Mouse (Mus musculus): ENCODE data around the gene Stx6. TPM values are rescaled to one million over a fixed set of nuclear protein-coding genes. Genes with fewer than 3 reads are reported as not detected.

The Stx6 gene
- total RNA-seq, 2 experiments from 2014 or later = 84.5 to 90.1 TPM

DNA sequence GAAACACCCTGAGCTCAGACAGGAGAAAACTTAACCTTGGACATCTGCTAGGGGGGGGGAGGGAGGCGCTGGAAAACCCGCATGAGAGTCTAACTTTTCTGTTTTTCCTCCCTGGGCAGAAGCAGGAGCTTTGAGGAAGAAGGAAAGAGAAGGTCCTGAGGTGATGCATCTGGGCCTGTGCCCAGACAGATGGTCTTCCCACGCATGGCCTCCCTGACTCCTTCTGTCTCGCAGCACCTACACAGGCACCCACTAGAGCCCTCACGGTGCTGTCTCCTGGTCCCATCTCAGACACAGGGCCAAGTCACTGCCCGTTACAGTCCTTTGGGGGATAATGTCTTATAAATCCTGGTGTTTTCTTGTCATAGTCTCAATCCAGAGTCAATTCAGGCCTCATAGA, 74.3 kb downstream of the Stx6 start:
- no peak for DNase-seq (ENCODE audit: low spot score in 2 of 2)

DNA sequence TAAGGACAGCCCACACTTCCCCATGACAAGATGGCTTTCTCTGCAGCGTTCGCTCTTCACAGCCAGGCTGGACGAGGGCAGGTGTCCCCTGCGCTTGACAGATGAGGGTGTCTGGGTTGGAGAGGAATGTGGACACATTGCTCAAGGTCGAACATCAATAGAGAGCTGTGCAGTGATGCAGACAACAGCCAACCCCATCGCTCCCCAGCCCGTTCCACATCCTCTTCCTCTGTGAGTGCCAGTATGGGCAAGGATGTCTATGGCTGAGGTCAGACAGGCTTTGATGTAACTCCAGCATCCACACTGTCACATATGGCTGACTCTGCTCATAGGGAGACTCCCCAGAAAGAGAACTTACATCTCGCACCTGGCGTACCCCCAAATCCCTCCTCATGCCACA, 74.9 kb downstream of the Stx6 start:
- no peak for DNase-seq (ENCODE audit: low spot score in 2 of 2)

DNA sequence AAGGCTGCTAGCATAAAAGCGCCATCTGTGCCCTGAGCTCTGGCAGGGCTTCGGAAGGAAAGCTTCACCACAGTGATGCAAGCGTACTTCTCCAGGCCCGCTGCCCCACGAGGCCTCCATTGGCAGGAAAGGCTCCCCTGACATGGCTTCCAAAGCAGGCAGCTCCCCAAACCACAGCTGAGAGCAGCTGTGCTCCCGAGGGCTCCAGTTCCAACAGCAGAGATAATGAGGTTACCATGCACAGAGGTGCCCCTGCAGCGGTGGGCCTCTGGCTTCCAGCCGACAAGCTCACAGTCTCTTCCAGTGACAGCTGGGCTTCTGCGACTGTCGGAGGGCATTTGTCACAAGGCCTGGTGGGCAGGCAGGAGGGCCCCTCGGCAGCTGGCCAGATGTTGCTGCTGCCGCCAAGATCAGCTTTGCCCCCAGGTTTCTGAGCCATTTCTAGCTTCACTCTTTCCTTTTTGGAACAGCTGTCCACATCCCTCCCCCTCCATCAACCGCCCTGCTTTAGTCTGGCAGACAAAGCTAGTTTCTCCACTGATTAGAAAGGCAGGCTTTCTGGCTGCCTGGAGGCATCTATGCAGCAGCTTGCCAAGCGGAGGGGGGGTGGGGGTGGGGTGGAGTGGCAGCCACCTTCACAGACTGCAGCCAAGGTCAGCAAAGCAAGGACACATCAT, 75.6 kb downstream of the Stx6 start:
- peak; percentile 71 to 75 for DNase-seq (ENCODE audit: low spot score in 2 of 2)

DNA sequence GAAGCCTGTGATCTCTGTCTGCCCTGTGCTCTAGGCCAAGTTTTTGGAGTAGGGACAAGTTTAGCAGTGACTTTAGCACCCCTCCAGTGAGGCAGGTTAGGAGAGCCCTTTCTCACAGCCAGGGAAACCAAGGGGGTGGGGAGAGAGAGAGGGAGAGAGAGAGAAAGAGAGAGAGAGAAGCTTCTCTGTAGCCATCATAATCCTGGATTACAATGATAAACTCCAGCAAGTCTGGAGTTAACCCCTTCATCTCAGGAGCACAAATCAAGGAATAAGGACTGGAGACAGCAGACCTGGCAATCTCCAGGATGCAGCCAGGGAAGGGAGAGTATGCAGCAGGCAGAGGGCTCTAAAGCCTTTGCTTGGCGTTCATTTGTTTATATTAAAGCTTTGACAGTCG, 77.1 kb downstream of the Stx6 start:
- no peak for DNase-seq (ENCODE audit: low spot score in 2 of 2)

DNA sequence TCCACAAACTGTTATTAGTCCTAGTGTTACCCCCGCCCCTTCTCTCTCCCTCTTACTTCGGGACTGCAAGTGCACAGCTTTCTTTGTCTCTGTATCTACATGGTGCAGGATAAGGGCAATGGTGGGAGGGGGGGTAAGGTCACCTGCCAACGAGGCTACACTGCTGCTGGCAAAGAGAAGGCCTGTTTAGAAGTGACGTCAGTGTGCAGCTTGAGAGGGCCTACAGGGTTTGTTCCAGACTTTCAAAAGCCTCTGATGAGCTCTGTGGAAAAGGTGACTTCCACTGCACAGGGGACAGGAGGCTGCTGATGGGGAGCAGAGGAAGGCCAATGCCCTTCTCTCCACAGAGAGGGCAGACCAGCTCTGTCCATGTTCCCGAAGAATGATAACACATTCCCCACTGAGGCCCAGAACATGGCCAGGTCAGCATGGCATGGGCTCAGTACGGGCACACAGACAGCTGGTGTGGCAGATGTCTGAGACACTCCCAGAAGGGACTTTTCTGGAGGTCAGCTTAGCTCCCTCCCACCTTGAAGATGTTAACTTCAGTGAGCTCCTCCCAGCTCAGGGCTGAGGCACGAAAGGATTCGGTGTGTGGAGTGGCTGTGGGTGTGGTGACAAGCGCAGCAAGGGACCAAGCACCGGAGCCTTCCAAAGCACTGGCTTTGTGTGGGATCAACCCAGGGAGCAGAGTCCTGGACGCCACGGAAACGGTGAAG, 78.0 kb downstream of the Stx6 start:
- DNase-seq (ENCODE audit: low spot score in 2 of 2) = peak in 1 of 2 experiments; percentile 15

DNA sequence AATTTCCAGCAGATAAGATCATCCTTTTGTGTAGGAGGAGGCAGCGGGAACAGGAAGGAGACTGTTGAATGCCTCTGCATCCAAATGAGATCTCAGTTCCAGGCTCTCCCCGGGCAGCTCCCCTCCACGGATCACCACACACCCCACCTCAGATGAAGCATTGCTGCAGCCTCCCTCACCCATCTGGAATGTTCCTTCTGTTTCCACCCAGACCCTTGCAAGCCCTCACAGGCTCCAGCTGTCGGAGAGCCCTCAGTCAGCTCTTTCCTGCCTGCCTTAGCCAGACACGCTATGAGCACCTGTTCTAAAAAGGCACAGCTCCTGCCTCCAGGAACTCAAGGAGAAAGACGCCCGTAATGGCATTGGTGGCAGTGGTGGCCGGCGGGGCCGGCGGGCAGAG, 78.9 kb downstream of the Stx6 start:
- peak; percentile 11 to 30 for DNase-seq (ENCODE audit: low spot score in 2 of 2)

DNA sequence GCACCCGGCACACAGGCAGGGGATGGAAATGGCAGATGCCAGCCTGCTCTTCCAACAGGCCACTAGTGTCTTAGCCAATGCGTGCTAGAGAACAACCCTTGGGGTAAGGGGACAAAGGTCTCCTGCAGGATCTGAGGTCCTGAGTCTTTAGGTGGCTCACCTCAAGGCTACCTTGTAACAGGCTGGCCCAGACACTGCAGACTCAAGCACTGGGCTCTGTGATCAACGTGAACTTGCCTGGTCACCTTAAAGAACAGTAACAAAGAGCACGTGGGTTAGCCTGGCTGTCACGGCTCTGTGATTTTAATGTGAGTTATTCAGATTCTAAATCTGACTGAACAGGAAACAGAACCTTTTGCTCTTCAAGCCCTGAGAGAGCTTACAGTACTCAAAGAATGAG, 79.6 kb downstream of the Stx6 start:
- no peak for DNase-seq (ENCODE audit: low spot score in 2 of 2)

DNA sequence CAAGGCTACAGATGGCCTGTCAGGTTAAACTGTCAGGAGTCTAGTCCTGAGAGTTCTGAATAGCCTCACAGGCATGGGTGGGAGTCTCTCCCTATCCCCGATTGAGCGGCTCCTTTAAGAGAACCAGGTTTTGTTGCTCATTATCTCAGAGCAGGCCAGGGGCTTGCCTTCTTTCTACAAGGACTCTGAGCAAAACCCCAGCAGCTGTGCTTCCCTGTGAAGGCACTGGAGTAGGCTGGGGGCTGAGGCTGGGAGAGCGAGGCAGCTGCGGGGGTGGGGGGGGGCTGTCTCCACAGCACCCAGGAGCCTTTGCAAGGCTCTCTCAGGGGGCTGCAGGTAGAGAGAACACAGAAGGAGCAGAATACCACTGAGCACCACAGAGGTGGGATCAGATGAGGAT, 80.7 kb downstream of the Stx6 start:
- DNase-seq (ENCODE audit: low spot score in 2 of 2) = no peak

DNA sequence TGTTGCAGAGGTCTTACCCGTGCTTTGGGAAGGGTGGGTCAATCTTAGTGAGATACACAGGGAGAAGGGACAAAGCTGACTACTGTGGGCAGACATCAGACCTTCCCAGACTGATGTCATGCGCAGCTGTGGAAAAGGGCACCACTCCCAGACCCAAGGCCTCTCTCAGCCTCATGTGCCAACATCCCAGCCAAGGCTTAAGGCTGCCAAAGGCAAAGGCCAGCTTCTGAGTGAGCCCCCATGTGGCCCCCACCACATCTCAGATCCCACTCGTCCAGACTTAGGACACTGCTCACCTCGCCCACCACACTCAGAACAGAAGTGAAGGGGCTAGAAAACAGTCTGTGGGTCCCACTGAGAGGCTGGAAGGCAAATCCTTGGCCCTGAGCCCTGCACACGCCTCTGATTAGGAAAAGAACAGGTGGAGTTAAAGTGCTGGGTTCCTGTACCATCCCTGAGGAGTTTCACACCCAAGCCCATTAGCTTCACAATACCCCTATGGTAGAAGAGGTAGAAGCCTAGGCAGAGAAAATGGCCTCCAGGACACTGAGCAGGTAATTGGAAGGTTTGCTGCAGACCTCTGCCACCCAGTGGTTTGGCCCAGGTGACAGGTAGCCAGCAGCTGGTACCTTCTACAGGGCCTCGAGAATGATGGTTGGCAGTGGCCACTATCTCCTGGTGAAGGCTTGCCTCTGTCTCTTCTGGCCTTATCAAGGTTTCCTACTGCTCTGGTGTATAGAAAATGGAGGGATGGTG, 81.6 kb downstream of the Stx6 start:
- peak in 1 of 2 experiments; percentile 25 for DNase-seq (ENCODE audit: low spot score in 2 of 2)

DNA sequence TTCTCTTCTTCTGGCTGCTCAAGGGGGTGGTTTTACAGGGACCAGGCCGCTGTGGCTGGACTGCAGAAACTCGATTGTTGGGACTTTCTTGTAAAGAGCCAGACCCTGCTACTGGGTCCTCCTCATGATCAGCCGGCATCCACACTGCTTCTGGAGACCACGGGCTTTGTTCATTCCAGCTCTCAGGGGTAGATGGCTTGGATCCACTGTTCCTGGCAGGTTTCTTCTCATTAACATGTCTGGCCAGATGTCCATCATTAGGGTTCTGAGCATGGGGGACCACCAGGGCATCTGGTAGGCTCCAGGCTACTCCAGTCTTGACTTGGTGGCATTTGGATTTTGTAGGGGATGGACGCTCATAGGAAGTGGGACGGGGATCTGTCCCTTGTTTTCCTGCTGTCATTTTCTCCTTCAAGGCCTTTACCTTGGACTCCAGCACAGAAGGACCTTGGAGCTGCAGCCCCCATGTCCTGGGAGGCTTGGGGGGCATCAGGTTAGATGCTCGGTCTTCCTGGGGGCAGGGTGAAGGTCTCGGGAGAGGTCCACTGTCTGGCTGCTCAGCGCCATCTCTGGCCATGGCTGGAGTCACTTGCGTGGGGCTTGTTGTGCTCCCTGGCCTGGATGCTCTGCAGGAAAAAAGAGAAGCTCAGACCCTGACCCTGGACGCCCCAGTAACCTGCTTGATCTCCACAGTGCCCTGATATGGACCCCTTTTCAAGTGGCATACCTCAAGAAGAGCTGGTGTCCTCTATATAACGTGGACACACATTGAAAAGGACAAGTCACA, 83.4 kb downstream of the Stx6 start:
- no peak for DNase-seq (ENCODE audit: low spot score in 2 of 2)

DNA sequence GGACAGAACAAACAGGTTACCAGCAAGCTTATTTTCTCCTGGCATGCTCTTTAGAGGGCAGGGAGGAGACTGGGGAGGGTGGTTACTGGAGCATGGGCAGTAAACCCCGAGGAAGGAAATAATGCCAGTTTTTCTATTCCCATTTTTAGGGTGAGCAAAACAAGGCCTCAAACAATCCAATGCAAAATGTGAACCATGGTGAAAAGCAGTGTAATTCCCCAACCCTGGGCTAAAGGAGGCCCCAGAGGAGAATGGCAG, 83.9 kb downstream of the Stx6 start:
- no peak for DNase-seq (ENCODE audit: low spot score in 2 of 2)

DNA sequence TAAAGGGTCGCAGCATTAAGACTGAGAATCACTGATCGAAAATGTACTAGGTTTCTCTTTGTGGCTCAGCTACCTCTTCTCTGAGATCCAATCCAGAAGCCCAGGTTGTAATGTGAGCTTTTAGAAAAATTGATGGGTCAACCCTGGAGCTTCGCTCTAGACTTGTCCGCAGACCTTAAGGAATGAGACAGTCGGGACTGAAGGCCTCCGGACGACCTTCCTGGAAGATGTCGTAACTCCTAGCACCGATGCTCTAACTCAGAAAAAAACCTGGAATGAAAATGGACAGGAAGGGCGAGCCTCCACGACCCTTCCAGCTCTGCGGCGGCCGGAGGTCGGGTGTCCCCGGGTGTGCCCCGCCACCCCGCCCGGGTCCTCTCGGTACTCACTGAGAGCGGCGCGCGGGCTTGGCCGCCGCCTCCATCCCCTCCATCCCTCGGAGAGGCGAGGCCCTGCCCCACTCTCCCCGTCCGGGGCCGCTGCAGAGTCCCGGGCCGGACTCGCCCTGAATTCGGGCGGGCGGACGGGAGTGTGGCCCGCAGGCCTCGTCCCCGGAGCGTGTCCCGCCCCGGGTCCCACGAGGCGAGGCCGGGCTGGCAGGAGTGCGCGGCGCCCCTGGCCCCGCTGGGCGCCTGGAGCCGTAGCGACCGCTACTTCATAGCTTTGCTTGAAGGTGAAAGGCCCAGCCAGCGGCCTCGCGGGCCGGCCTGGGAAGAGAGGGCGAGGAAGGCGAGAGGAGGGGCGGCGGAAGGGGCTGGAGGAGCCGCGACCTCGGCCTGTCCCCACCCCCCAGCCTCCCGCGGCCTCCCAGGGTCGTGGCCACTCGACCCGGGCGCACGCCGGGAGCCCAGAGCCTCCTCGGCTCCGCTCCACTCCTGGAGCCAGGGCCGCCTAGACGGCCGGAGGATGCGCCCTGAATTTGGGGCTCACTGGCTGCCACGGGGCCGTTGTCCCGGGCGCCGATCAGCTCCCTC, 85.6 kb downstream of the Stx6 start, which contains the start of gene BC034090:
Gene BC034090, minus strand, starts transcription at position 648 of the 974 bp plus-strand sequence.
- DNase-seq (ENCODE audit: low spot score in 2 of 2) = peak in 1 of 2 experiments; percentile 61

DNA sequence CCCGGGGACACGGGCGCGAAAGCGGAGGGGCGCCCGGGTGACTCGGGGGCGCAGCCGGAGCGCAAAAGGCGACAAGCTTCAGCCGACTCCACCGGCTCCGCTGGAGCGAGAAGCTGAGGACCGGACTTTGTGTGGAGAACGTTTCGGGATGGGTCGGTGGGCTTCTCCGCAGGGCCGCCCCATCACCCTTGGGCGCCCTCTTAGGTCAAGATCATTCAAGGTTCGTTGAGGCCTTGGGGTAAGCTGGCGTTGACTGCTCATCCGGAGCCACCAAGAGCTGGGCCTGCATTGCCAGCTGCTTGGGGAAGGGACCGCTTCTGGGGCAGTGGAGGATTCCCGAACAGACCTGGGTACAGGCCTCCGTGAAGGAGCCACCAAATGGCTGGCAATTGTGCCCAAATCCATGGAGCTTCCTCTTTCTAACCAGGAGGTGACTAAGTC, 86.3 kb downstream of the Stx6 start:
- no peak for DNase-seq (ENCODE audit: low spot score in 2 of 2)

DNA sequence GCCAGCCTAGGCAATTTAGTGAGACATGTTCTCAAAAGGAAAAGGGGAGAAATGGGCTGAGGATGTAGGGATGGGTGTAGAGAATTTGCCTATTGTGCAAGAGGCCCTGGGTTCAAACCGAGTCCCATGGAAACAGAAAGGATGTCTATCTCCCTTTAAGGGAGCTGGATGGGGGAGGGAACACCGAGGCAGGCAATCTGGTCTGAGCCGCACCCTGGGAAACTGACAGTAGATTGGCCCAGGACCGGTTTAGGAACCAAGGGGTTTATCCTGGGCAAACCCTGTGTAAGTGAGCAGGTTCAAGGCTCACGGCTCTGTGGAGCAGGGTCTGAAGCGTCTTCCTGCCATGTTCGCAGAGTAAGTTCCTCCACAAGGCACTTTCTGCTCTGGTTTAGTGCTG, 87.0 kb downstream of the Stx6 start:
- no peak for DNase-seq (ENCODE audit: low spot score in 2 of 2)

DNA sequence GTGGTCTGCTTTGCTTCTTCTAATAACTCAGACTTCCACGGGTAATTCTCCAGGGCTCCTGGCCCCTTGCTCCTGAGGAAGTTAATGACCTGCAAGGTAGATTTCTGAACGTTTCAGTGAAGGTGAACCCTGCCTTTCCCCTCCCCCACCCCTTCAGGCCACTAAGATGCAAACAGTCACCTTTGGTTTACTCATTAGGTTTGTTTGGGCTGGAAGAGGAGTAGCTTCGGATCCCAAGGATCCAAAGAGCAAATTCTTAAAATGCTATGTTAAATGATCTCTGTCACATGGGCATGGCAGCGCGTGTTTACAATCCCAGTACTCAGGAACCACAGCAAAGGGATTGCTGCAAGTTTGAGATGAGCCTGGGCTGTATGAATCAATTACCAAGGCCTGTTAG, 88.9 kb downstream of the Stx6 start:
- no peak for DNase-seq (ENCODE audit: low spot score in 2 of 2)

DNA sequence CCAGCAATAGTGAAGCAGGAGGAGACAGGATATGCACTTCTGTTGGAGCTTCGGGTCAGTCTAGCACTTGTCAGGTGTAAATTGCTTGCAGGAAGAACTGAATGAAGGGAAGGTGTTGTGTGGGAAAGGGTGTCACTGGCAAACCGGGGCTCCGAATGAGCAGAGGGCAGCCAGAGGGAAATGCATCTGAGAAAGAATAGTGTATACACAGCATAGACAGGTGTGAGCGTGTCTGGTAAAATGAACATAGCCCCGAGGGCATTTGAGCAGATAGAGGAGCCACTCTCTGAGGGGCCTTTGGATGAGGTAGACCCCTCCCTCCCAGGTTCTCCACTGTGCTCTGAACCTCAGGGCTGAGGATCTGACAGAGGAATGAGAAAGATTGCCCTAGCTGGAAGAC, 89.5 kb downstream of the Stx6 start:
- no peak for DNase-seq (ENCODE audit: low spot score in 2 of 2)

DNA sequence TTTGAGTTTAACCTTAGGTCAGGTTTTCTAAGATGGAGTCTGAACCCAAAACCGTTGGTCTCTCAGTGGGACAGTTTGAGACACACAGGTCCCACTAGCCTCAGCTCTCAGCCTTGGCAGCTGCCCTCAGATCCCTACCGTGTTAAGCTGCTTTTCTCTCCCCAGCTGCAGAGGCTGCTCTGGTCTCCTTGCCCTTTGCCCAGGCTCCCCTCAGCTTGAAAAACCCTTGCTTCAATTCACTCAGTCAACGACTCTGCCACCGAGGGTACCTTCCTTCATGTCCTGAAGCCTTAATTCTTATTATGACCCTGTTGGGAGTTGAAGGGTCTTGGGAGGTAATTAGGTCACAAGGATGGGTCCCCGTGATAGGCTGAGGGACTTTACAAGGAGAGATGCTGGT, 91.4 kb downstream of the Stx6 start:
- DNase-seq (ENCODE audit: low spot score in 2 of 2) = no peak

DNA sequence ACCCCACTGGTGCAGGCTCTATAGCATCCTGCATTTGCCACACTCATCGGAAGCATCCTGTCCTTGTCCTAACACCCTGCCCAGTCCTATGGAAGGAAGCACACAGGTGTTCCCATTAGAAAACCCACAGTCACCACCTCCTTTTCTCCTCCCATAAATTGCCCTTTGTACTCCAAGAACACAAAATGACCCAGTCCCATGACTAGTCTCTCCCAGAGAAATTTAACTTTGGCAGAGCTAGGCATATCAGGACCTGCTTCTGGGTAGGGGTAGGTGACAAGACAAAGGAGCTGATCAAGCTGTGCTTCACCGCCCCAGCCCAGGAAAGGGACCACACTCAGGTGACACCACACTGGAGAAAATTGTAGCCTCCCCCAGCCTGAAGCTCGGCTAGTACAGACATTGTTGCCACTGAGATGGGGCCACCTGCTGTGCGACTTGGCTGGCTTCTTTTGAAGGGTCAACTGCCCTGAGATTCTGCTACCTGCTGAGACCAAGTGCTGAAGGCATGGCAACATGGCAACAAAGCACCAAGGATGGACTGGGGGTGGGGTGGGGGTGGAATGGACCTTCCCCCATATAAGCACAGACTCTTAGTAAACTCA, 92.1 kb downstream of the Stx6 start:
- no peak for DNase-seq (ENCODE audit: low spot score in 2 of 2)

DNA sequence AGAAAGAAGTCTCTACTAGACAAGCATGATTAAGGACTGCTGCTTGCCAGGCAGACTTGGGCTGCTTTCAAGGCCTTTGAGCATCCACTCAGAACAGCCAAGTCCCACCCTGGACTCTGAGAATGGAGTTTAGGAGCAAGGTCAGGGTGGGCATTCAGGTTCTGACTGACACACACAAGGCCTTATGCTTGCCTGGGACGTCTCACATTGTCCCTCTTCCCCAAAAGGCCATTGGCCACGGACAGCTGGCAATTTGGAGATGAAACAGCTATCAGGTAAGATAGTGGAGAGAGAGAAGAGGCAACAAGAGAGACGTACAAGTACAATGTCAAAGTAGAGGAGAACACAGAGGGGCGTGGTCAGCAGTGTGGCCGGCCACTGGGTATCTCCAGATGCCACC, 93.1 kb downstream of the Stx6 start:
- no peak for DNase-seq (ENCODE audit: low spot score in 2 of 2)

DNA sequence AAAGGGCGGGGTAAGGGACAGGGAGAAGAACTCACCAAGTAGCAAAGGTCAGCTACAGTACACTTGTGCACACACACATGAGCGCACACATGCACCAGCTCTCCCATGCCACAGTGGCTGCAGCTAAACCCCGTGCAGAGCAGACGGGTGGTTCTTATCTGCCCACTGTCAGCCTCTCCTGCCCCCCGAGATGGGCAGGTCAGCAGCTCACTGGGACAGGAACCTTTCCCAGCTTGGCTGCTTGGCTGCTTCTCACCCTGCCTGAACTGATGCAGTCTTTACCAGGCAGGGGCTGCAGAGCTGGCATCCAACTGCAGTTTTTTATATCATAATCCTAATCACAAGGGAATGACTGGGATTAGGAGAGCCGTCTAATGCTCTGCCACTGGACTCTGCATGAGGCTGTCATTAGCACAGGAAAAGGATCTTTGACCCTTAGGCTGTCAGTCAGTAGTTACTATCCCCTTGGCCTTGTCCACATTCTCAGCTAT, 94.2 kb downstream of the Stx6 start:
- DNase-seq (ENCODE audit: low spot score in 2 of 2) = no peak

Data from layer of hippocampus, postnatal 10 days (tissue).